Mouse (Mus musculus) neural tube, embryonic 13.5 days (tissue): ENCODE results near the gene Nusap1. TPM values are rescaled to one million over a fixed set of nuclear protein-coding genes. Genes with fewer than 3 reads are reported as not detected.
A peak's percentile ranks its signal among the peaks of the same experiment; 100 is the strongest.

ENCODE experiments used
- ATAC-seq: fragments of 200-750 bp; cut with Nextera tagmentation; 2 replicates; pipeline ENCODE4 v1.8.0; 2017; ENCODE audit warnings: low read depth, mild to moderate bottlenecking, moderate TSS enrichment, moderate library complexity
- H3K27ac ChIP-seq: fragments of 300-500 bp; sonication (generic); replicated peaks from 2 replicates; pipeline ENCODE4 v1.5.1; 2015; ENCODE audit warnings: moderate library complexity, mild to moderate bottlenecking, inconsistent platforms
- H3K27me3 ChIP-seq: fragments of 300-500 bp; sonication (generic); 2 replicates; pipeline ENCODE4 v1.6.1; 2015; ENCODE audit warnings: mild to moderate bottlenecking, inconsistent platforms
- H3K36me3 ChIP-seq: fragments of 300-500 bp; sonication (generic); 2 replicates; pipeline ENCODE4 v1.6.1; 2015; ENCODE audit warnings: mild to moderate bottlenecking, inconsistent platforms
- H3K4me1 ChIP-seq: fragments of 300-500 bp; sonication (generic); replicated peaks from 2 replicates; pipeline ENCODE4 v1.6.1; 2015; ENCODE audit warnings: inconsistent platforms
- H3K4me2 ChIP-seq: fragments of 300-500 bp; sonication (generic); 2 replicates; pipeline ENCODE4 v1.6.1; 2015; ENCODE audit warnings: inconsistent platforms, mild to moderate bottlenecking, moderate library complexity
- H3K4me3 ChIP-seq: fragments of 300-500 bp; sonication (generic); 2 replicates; pipeline ENCODE4 v1.5.1; 2015; ENCODE audit warnings: mild to moderate bottlenecking, inconsistent platforms
- H3K9ac ChIP-seq: fragments of 300-500 bp; sonication (generic); 2 replicates; pipeline ENCODE4 v1.6.1; 2015; ENCODE audit warnings: moderate library complexity, mild to moderate bottlenecking, inconsistent platforms
- H3K9me3 ChIP-seq: fragments of 300-500 bp; sonication (generic); 2 replicates; pipeline ENCODE4 v1.6.1; 2016; ENCODE audit warnings: inconsistent platforms
- WGBS: fragments of 180-500 bp; shearing (Covaris S2); methylation state at CpG from one replicate; pipeline ENCODE4 v1.1.7; 2015; 5-methylcytosine and 5-hydroxymethylcytosine counted together
- polyA plus RNA-seq: library from polyadenylated mRNA; unstranded; fragments of >200 nt; fragmentation: Nextera tagmentation; extraction: Ambion mirVana; gene quantifications from 2 replicates; pipeline ENCODE4 v1.2.1, GENCODE M21; 2015

Nusap1 gene
- polyA plus RNA-seq: 13.4 and 19.5 TPM in 2 replicates

DNA sequence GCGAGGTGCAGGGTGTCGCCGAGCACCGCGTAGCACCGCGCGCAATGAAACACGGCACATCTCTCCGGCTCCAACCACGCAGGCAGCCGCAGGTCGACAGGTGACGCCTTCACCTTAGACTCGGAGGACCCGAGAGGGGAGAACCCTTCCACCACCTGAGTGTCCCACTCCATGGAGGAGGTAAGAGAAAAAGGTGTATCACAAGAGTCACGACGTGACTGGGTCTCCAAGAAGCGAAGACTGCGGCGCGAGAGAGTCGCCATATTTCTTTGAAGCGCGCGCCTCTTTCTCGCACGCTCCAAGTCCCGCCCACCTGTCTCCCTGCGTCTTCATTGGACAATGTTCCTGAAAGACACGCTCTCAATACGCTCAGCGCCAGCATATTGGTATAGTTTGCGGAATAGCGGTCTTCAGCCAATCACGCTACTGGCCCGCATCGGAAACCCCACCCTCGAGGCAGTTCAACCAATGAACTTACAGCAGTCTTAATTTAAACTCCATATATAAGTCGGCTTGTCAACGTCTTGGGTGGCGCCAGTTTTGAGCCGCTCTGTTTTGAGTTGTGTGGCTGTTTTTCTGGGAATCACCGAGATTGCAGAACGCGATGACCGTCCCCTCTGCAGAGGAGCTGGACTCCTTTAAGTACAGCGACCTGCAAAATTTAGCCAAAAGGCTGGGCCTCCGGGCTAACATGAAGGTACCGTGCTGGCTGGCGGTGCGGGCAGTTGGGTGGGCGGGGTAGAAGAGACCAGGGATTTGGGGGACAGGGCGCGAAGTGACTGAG is at the start of gene Nusap1, which contains the start of gene Oip5:
Gene Nusap1, plus strand, starts transcription at position 100 of the 784 bp plus-strand sequence.
Gene Oip5, minus strand, starts transcription at position 271 of the 784 bp plus-strand sequence.
- H3K27ac ChIP-seq: no peak within 1 kb of the TSS
- H3K9ac ChIP-seq: peak within 1 kb of the TSS; percentile 63
- under 1% methylated on average over 55 of the region's 55 CpGs for WGBS
- H3K9me3 ChIP-seq: no peaks in the 10 kb centered on the region
- no peaks in the 10 kb centered on the region for H3K27me3 ChIP-seq
- H3K4me2 ChIP-seq: peak within 1 kb of the TSS; percentile 83
- peak; percentile 100 for ATAC-seq
- H3K4me3 ChIP-seq: peak within 1 kb of the TSS; percentile 62
- H3K36me3 ChIP-seq: no peaks in the 10 kb centered on the region
- peaks cover 33% of the 10 kb centered on the region for H3K4me1 ChIP-seq

DNA sequence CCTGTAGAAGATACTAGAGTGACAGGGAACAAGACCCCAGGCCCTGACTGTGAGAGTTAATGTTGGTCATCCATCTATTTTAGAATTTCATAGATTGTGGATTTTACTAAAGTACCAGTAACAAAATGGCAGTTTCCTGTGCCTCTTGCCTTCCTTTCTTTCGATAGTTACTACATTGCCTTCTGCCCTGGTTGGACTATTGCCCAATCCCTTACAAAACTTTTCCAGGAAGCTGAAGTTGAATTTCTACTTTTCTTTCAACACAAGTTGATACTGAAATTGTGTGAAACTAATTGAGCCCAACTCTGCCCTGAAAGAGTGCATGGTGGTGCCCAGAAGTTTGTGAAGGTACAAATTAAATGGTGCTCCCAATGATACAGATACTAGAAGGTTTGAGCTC is 45.6 kb upstream of the Nusap1 start:
- H3K4me3 ChIP-seq: no peak overlapping the region
- H3K4me1 ChIP-seq: no peaks in the 10 kb centered on the region
- H3K36me3 ChIP-seq: peaks cover 55% of the 10 kb centered on the region
- ATAC-seq: no peak
- H3K4me2 ChIP-seq: no peak overlapping the region
- WGBS: 94% methylated on average over 1 of the region's 1 CpGs
- no peak overlapping the region for H3K9ac ChIP-seq
- no peaks in the 10 kb centered on the region for H3K9me3 ChIP-seq
- no peaks in the 10 kb centered on the region for H3K27me3 ChIP-seq
- no peak overlapping the region for H3K27ac ChIP-seq

DNA sequence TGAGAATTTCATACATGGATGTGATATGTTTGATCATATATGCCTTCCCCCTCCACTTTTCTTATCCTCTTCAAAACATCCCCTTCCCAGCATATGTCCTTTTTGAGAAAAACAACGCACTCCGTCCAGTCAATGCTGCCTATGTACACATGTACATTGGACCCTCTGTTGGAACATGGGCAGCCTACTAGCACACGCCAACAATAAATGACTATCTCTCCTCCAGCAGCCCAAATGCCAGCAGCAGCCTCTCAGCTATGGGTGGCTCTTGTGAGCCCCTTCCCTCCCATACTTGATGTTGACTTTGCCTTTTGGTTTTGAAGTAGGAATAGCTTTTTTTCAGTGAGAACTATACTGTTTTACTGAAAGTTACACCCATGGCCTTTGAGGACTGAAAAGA is 36.5 kb upstream of the Nusap1 start:
- Histone ChIP-seq H3K9me3 (no peaks in the 10 kb centered on the region), H3K27ac (no peak overlapping the region), H3K4me1 (no peaks in the 10 kb centered on the region), H3K4me2 (no peak overlapping the region), H3K4me3 (no peak overlapping the region), H3K9ac (no peak overlapping the region), H3K36me3 (peaks cover 33% of the 10 kb centered on the region), H3K27me3 (no peaks in the 10 kb centered on the region)
- WGBS: 96% methylated on average over 3 of the region's 3 CpGs
- ATAC-seq: no peak

DNA sequence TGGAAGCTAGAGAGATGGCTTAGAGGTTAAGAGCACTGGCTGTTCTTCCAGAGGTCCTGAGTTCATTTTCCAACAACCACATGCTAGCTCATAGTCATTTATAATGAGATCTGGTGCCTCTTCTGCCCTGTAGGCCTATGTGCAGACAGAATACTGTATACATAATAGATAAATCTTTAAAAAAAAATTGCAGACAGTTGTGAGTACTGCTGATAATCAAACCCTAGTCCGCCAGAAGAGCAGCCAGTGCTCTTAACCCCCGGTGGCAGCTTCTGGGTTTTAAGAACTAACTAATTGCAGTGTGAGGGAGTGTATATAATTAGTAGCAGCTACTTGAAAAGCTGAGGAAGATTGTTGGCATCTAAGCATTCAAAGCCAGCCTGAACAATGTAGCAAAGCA is 34.7 kb upstream of the Nusap1 start:
- Histone ChIP-seq H3K27me3 (no peaks in the 10 kb centered on the region), H3K9ac (no peak overlapping the region), H3K4me1 (no peaks in the 10 kb centered on the region), H3K4me3 (no peak overlapping the region), H3K36me3 (peaks cover 30% of the 10 kb centered on the region), H3K4me2 (no peak overlapping the region), H3K9me3 (no peaks in the 10 kb centered on the region), H3K27ac (no peak overlapping the region)
- 76% methylated on average over 2 of the region's 2 CpGs for WGBS
- ATAC-seq: no peak

DNA sequence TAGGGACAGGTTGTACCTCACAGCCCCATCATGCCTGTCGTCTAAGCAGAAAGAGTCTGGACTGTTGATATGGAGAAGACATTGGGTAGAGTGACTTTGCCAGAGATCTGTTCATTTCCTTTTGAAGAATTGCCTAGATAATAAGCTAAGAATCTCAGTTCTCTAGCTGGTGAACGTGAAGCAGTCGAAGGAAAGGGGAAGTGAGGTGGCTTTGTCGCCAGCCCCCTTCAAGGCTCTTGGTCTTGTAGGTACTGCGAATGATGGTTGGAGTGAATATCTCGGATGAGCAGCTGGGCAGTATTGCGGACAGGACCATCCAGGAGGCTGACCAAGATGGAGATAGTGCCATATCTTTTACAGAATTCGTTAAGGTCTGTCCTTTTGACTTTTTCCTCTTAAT is 33.8 kb upstream of the Nusap1 start:
- 94% methylated on average over 8 of the region's 8 CpGs for WGBS
- Histone ChIP-seq H3K36me3 (peaks cover 28% of the 10 kb centered on the region), H3K9me3 (no peaks in the 10 kb centered on the region), H3K27ac (no peak overlapping the region), H3K4me3 (no peak overlapping the region), H3K9ac (no peak overlapping the region), H3K4me1 (no peaks in the 10 kb centered on the region), H3K27me3 (no peaks in the 10 kb centered on the region), H3K4me2 (no peak overlapping the region)
- ATAC-seq: no peak

DNA sequence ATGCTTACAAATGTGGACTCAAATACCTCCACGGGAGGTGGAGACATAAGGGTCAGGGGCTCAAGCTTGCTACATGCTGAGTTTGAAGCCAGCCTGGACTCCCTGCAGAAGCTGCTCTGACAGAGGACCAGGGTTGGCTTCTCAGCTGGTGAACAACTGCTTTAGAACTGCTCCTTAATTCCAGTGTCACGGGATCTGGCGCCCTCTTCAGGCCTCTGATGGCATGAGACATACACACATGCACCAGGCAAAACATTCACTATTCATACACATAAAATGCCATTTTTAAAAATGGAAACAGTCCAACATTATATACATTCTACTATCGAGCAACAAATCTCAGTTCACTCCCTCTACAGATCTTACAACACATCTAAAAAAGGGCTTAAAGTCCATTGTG is 30.7 kb upstream of the Nusap1 start:
- 14% methylated on average over 4 of the region's 4 CpGs for WGBS
- H3K9me3 ChIP-seq: no peaks in the 10 kb centered on the region
- H3K27ac ChIP-seq: no peak overlapping the region
- H3K4me3 ChIP-seq: no peak overlapping the region
- no peak overlapping the region for H3K9ac ChIP-seq
- no peaks in the 10 kb centered on the region for H3K4me1 ChIP-seq
- no peak for ATAC-seq
- no peak overlapping the region for H3K4me2 ChIP-seq
- H3K27me3 ChIP-seq: no peaks in the 10 kb centered on the region
- H3K36me3 ChIP-seq: peaks cover 25% of the 10 kb centered on the region

DNA sequence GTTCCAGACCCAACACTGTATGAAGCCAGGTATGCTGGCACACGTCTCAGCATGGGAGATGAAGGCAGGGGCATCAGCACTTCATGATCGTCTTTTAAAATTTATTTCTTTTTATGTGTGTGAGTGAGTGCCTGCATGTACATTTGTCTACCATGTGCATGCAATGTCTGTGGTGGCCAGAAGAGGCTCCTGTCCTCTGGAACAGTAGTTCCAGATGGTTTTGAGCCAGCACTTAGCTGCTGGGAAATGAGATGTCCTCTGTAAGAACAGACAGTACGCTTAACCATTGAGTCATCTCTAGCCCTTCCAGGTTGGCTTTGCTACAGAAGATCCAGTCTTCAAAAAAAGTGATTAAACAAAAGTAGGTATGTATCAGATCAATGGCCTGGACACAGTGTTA is 26.9 kb upstream of the Nusap1 start:
- Histone ChIP-seq H3K36me3 (peaks cover 17% of the 10 kb centered on the region), H3K4me2 (no peak overlapping the region), H3K4me1 (peaks cover 20% of the 10 kb centered on the region), H3K9ac (no peak overlapping the region), H3K27me3 (no peaks in the 10 kb centered on the region), H3K4me3 (no peak overlapping the region), H3K27ac (no peak overlapping the region), H3K9me3 (no peaks in the 10 kb centered on the region)
- 91% methylated on average over 3 of the region's 3 CpGs for WGBS
- ATAC-seq: no peak

DNA sequence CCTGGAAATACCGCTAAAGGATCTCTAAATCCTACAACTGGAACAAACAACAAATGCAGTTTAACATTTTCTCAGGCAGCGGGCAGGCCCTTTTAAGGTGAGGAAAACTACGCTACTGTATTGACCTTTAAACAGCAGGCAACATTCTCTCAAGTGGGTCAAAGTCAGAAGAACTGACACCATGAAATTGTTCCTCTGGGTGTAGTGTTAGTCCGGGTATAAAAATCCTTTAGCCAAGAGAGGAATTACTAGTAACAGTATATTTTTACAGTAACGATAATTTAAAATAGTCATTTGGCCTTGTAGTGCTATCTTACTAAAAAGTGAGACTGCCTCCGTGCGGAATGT is 24.4 kb upstream of the Nusap1 start:
- 10% methylated on average over 7 of the region's 7 CpGs for WGBS
- H3K4me3 ChIP-seq: peak overlapping the region; percentile 93
- peaks cover 34% of the 10 kb centered on the region for H3K36me3 ChIP-seq
- peaks cover 38% of the 10 kb centered on the region for H3K4me1 ChIP-seq
- ATAC-seq: peak; percentile 41
- H3K27me3 ChIP-seq: no peaks in the 10 kb centered on the region
- H3K9ac ChIP-seq: peak overlapping the region; percentile 12; the same call in 1 of the 2 replicates
- peak overlapping the region; percentile 70 for H3K27ac ChIP-seq
- H3K4me2 ChIP-seq: peak overlapping the region; percentile 79
- no peaks in the 10 kb centered on the region for H3K9me3 ChIP-seq

DNA sequence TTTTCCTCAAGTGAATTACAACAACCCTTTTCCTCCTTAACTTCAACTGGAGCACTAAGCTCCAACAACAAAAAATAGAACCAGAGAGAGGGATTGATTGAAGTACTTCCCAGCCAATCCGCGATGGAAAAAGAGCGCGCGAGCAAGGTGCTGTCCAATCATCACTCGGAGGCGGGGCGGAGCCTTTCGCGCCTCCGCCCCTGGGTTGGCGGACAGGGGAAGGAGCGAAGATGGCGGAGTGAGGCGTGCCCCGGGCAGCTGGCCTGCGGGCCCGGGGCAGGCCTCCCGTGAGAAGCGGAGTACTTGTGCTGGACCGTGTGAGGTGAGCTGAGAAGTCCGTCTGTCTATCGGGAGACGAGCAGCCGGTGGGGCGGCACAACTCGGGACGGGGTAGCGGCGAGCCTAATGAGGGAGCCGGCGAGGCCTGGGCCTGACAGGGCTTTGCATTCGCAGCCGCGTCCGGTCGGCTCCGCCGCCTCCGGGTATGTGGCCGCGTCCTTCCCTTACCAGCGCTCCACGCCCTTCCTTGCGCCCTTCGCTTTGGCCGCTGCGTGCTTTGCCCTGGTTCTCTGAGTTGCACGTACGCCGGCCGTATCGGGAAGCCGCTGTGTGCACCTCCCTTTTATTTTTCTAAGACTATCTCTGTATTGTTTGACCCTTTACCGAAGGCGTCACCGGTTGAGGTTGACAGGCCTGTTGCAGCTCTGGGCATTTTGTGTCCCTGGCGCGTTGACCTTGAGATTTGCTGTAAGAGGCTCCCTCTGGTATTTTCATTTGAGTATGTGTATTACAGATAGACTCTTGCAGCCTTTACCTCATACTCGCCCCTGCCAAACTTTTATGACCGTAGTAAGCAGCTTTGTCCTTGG is 23.8 kb upstream of the Nusap1 start:
- Histone ChIP-seq H3K4me1 (peaks cover 38% of the 10 kb centered on the region), H3K9ac (peak overlapping the region; percentile 95), H3K36me3 (peaks cover 35% of the 10 kb centered on the region), H3K9me3 (no peaks in the 10 kb centered on the region), H3K4me3 (peak overlapping the region; percentile 93), H3K27me3 (no peaks in the 10 kb centered on the region), H3K4me2 (peak overlapping the region; percentile 79), H3K27ac (peak overlapping the region; percentile 88)
- peak; percentile 98 for ATAC-seq
- WGBS: under 1% methylated on average over 61 of the region's 61 CpGs

DNA sequence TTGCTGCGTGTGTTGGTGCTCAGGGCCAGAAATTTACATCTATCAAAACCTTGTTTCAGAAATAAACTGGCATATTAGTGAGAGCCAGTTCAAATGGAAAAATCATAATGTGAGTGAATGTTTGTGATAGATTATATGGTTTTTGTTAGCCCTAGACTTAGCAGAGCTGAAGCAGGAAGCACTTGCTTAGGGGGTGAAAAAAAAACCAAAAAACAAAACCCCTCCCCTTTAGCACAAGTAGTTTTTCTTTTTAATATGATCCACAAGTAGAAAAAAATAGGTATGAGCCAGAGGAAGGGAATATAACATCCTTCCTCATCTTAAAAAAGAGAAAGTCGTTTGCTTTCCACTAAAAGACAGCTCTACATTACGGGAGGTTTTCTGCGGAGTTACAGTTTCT is 22.8 kb upstream of the Nusap1 start:
- H3K4me2 ChIP-seq: peak overlapping the region; percentile 79
- H3K36me3 ChIP-seq: peaks cover 43% of the 10 kb centered on the region
- peak overlapping the region; percentile 95 for H3K9ac ChIP-seq
- H3K4me1 ChIP-seq: peaks cover 40% of the 10 kb centered on the region
- WGBS: 57% methylated on average over 4 of the region's 4 CpGs
- peak overlapping the region; percentile 93 for H3K4me3 ChIP-seq
- H3K9me3 ChIP-seq: no peaks in the 10 kb centered on the region
- H3K27me3 ChIP-seq: no peaks in the 10 kb centered on the region
- ATAC-seq: no peak
- H3K27ac ChIP-seq: no peak overlapping the region

DNA sequence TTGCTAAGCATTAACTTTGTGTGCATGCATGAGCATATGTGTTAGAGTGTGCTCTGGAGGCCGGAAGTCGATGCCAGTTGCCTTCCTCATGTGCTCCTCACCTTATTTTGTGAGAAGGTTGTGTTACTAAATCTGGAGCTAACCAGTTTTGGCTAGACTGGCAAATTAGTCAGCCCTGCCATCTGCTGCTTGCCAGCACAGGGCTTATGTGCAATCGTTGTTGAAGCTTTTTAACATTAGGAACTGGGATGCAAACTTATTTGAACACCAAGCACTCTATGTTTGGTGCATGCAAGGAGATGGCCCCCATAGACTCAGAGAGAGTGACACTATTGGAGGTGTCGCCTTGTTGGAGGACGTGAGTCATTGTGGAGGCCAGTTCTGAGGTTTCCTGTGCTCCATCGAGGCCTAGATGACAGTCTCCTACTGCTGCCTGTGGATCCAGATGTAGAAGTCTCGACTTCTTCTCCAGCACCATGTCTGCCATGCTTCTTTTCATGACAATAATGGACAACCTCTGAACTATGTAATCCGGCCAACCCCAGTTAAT is 21.2 kb upstream of the Nusap1 start:
- no peak for ATAC-seq
- peaks cover 54% of the 10 kb centered on the region for H3K4me1 ChIP-seq
- H3K27ac ChIP-seq: no peak overlapping the region
- WGBS: 92% methylated on average over 8 of the region's 8 CpGs
- no peak overlapping the region for H3K4me3 ChIP-seq
- no peak overlapping the region for H3K4me2 ChIP-seq
- H3K9ac ChIP-seq: no peak overlapping the region
- H3K27me3 ChIP-seq: no peaks in the 10 kb centered on the region
- no peaks in the 10 kb centered on the region for H3K9me3 ChIP-seq
- peaks cover 43% of the 10 kb centered on the region for H3K36me3 ChIP-seq

DNA sequence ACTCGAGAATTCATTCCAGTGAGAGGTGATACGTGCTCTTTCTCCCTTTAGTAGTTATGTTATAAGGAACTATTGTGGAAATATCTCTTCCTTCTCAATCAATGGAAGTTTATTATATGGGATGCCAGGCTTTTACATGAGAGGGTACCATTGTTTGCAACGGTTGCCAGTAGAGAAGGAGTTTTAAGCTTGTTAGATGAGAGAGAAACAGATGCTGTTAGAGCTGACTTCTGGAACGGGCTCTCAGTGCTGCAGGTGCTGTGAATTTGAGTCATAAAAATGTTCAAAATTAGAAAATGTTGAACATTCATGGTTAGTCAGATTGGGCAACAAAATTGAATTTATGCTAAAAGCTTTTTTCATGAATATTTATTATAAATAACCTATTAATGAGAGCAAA is 17.1 kb upstream of the Nusap1 start:
- H3K4me1 ChIP-seq: peaks cover 42% of the 10 kb centered on the region
- H3K4me3 ChIP-seq: no peak overlapping the region
- H3K27me3 ChIP-seq: no peaks in the 10 kb centered on the region
- no peak overlapping the region for H3K9ac ChIP-seq
- peaks cover 61% of the 10 kb centered on the region for H3K36me3 ChIP-seq
- no peak overlapping the region for H3K4me2 ChIP-seq
- no peak for ATAC-seq
- no peaks in the 10 kb centered on the region for H3K9me3 ChIP-seq
- no peak overlapping the region for H3K27ac ChIP-seq
- WGBS: 77% methylated on average over 4 of the region's 4 CpGs
